Mouse (Mus musculus) kidney, embryonic 16.5 days (tissue): ENCODE measurements around the gene Gna11. TPM values are rescaled to one million over a fixed set of nuclear protein-coding genes. Genes with fewer than 3 reads are reported as not detected.
A peak's percentile ranks its signal among the peaks of the same experiment; 100 is the strongest.

Experiments
- ATAC-seq: fragments of 200-750 bp; cut with Nextera tagmentation; 2 replicates; pipeline ENCODE4 v1.8.0; 2017; ENCODE audit warnings: moderate TSS enrichment; ENCODE audit not compliant: low FRiP score, low TSS enrichment
- H3K27ac ChIP-seq: fragments of 300-500 bp; sonication (generic); 2 replicates; pipeline ENCODE4 v1.5.1; 2014; ENCODE audit warnings: low read length
- H3K27me3 ChIP-seq: fragments of 300-500 bp; sonication (generic); 2 replicates; pipeline ENCODE4 v1.6.1; 2014; ENCODE audit warnings: low read length, control low read depth, mixed read lengths; ENCODE audit not compliant: insufficient read depth
- H3K36me3 ChIP-seq: fragments of 300-500 bp; sonication (generic); 2 replicates; pipeline ENCODE4 v1.6.1; 2014; ENCODE audit warnings: low read length, control low read depth, mixed read lengths; ENCODE audit not compliant: insufficient read depth
- H3K4me1 ChIP-seq: fragments of 300-500 bp; sonication (generic); 2 replicates; pipeline ENCODE4 v1.6.1; 2014; ENCODE audit warnings: low read length, control low read depth, mixed read lengths; ENCODE audit not compliant: insufficient read depth
- H3K4me2 ChIP-seq: fragments of 300-500 bp; sonication (generic); replicated peaks from 2 replicates; pipeline ENCODE4 v1.6.1; 2014; ENCODE audit warnings: low read depth, low read length
- H3K4me3 ChIP-seq: fragments of 300-500 bp; sonication (generic); 2 replicates; pipeline ENCODE4 v1.5.1; 2014; ENCODE audit warnings: mild to moderate bottlenecking, low read length
- H3K9ac ChIP-seq: fragments of 300-500 bp; sonication (generic); replicated peaks from 2 replicates; pipeline ENCODE4 v1.6.1; 2014; ENCODE audit warnings: low read length
- H3K9me3 ChIP-seq: fragments of 300-500 bp; sonication (generic); 2 replicates; pipeline ENCODE4 v1.6.1; 2016; ENCODE audit warnings: low read length, control low read depth
- WGBS: fragments of 180-500 bp; shearing (Covaris S2); extraction: QIAGEN DNeasy Blood & Tissue Kit; methylation state at CpG from one replicate; pipeline ENCODE4 v1.1.7; 2014; 5-methylcytosine and 5-hydroxymethylcytosine counted together
- polyA plus RNA-seq: library from polyadenylated mRNA; unstranded; fragments of >200 nt; fragmentation: Nextera tagmentation; extraction: Ambion mirVana; gene quantifications from 2 replicates; pipeline ENCODE4 v1.2.1, GENCODE M21; 2015

Gna11 gene
- polyA plus RNA-seq = 92.3 and 92.7 TPM in 2 replicates

DNA sequence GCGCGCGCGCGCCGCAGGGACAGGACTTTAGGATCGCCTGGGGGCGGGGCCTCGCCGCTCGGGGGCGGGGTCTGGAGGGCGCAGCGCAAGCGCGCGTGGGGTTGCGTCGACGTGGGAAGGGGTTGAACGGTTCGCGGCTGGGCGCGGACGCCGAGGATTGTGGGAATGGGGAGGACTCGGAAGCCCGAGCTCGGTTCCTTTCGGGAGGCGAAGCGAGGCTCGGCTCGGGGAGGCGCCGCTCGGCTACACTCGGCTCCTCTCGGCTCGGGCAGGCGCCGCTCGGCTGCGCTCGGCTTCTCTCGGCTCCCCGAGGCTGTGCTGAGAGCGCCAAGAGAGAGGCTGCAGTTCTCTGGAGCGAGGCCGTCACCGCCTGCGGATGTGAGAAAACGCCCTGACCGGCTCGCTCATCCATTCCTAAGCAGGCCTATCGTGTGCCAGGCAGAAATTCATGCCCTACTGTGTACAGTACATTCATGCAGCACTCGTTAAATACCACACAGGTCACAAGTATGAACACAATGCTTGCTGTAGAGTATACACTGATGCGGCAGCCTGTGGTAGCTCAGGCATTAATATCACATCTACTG lies at the start of gene Gna11:
Gene Gna11 (minus strand): TSS at position 30 of the 587 bp plus-strand sequence.
- peak; percentile 96 for ATAC-seq
- H3K36me3 ChIP-seq = no peaks in the 10 kb centered on the region
- H3K4me2 ChIP-seq = peak within 1 kb of the TSS; percentile 87
- no peaks in the 10 kb centered on the region for H3K27me3 ChIP-seq
- H3K4me1 ChIP-seq = peaks cover 32% of the 10 kb centered on the region
- H3K9ac ChIP-seq = peak within 1 kb of the TSS; percentile 92
- peak within 1 kb of the TSS; percentile 70 for H3K4me3 ChIP-seq
- H3K9me3 ChIP-seq = no peaks in the 10 kb centered on the region
- H3K27ac ChIP-seq = peak within 1 kb of the TSS; percentile 92
- under 1% methylated on average over 53 of the region's 59 CpGs for WGBS

DNA sequence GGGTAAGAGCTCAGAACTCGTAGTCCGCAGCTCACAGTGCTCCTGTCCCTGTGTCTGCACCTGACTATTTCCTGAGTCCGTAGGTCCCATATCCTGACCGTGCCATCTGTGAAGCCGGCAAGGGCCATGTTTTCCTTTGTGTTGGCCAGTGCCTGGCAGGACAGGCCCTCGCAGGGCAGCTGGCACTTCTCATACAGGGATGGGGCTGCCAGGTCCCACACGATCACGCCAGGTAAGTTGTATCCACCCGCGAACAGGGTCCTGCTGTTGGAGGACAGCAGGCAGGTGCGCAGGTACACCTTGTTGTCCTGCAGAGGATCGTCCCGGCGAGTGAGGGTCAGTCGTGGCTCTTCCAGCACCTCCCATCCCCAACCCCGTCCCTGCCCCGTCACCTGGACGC lies 48.9 kb upstream of the Gna11 start:
- H3K9ac ChIP-seq = no peak overlapping the region
- WGBS = 75% methylated on average over 18 of the region's 18 CpGs
- ATAC-seq = no peak

DNA sequence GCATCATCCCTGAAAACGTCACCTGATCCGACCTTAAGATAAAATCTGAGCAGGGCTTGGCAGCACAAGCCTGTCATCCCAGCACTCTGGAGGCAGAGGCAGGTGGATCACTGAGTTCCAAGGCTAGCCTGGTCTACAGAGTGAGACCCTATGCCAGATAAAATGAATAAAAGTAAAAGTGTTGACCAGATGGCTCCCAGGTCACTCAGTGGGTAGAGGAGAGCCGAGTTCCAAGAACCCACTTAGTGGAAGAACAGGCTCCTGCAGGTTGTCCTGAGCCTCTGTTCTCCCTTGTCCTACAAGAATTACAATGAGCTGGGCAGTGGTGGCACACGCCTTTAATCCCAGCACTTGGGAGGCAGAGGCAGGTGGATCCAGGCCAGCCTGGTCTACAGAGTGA lies 48.2 kb upstream of the Gna11 start:
- peaks cover 6% of the 10 kb centered on the region; the same call in 1 of the 2 replicates for H3K36me3 ChIP-seq
- no peak for ATAC-seq
- no peak overlapping the region for H3K27ac ChIP-seq
- peaks cover 6% of the 10 kb centered on the region; the same call in 1 of the 2 replicates for H3K27me3 ChIP-seq
- H3K4me1 ChIP-seq = peaks cover 33% of the 10 kb centered on the region
- WGBS = 68% methylated on average over 4 of the region's 4 CpGs
- H3K9me3 ChIP-seq = no peaks in the 10 kb centered on the region
- H3K4me2 ChIP-seq = no peak overlapping the region
- no peak overlapping the region for H3K9ac ChIP-seq
- no peak overlapping the region for H3K4me3 ChIP-seq

More for the DNA sequence above, 48.9 kb upstream of the Gna11 start:
- H3K9me3 ChIP-seq = no peaks in the 10 kb centered on the region
- H3K27me3 ChIP-seq = peaks cover 6% of the 10 kb centered on the region; the same call in 1 of the 2 replicates
- peaks cover 36% of the 10 kb centered on the region for H3K4me1 ChIP-seq
- H3K27ac ChIP-seq = no peak overlapping the region
- no peak overlapping the region for H3K4me3 ChIP-seq
- peaks cover 6% of the 10 kb centered on the region; the same call in 1 of the 2 replicates for H3K36me3 ChIP-seq
- H3K4me2 ChIP-seq = no peak overlapping the region

DNA sequence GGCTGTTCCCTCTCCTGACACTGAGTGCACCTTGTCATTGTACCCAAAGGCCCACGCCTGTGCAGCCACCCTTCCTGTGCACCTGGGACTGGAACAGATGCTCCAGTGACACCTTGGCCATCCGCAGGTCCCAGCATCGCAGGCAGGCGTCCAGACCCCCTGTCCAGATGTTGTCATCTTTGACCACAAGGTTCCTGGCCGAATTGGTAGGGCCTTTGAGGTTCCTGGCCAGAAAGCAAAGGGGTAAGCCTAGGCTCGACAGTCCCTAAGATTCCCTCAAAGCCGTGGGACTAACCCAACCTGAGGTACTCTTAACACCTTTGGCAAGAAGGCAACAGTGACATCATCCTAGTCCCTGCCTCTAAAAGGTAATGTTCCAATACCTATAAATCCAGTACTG lies 47.6 kb upstream of the Gna11 start:
- Histone ChIP-seq H3K27me3 (peaks cover 6% of the 10 kb centered on the region; the same call in 1 of the 2 replicates), H3K27ac (no peak overlapping the region), H3K4me2 (no peak overlapping the region), H3K36me3 (peaks cover 9% of the 10 kb centered on the region), H3K4me3 (no peak overlapping the region), H3K4me1 (peaks cover 28% of the 10 kb centered on the region), H3K9ac (no peak overlapping the region), H3K9me3 (no peaks in the 10 kb centered on the region)
- no peak for ATAC-seq
- WGBS = 77% methylated on average over 7 of the region's 7 CpGs

DNA sequence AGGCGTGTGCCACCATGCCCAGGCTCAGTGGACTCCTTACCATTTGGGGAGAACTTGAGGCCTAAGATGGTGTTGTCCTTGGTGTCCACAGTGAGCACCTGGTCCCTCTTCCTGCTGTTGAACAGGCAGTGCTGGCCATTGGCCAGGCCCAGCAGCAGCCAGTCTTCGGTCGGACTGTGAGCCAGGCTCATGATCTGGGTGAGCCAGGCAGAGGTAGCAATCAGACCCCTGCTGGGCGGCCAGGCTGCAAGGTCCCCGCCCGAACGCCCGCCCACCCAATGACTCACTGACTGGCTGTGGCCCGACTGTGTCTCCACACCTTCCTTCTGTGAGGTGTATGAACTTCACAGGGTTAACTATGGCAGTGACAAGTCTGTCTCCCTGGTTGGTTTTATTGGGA lies 46.9 kb upstream of the Gna11 start:
- ATAC-seq = no peak
- WGBS = 62% methylated on average over 9 of the region's 9 CpGs
- Histone ChIP-seq H3K27me3 (peaks cover 6% of the 10 kb centered on the region; the same call in 1 of the 2 replicates), H3K4me1 (peaks cover 20% of the 10 kb centered on the region), H3K27ac (no peak overlapping the region), H3K4me3 (no peak overlapping the region), H3K9ac (no peak overlapping the region), H3K36me3 (peaks cover 13% of the 10 kb centered on the region), H3K9me3 (no peaks in the 10 kb centered on the region), H3K4me2 (no peak overlapping the region)

DNA sequence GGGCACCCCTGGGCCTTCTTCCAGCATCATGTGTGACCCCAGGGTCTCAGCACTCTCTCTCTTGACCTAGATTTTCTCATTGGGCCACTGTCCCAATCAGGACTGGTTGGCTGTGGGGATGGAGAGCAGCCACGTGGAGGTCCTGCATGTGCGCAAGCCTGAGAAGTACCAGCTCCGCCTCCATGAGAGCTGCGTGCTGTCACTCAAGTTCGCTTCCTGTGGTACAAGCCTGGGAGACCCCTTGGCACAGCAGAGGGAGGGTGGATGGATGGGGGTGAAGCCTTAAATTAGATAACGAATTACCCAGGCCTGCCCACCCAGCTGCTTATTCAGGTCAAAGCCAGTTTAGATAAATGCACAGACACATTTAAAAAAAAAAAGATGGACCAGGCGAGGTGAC lies 43.7 kb upstream of the Gna11 start:
- H3K36me3 ChIP-seq = peaks cover 22% of the 10 kb centered on the region
- H3K27ac ChIP-seq = no peak overlapping the region
- no peaks in the 10 kb centered on the region for H3K9me3 ChIP-seq
- WGBS = 81% methylated on average over 7 of the region's 7 CpGs
- H3K27me3 ChIP-seq = peaks cover 7% of the 10 kb centered on the region; the same call in 1 of the 2 replicates
- H3K4me1 ChIP-seq = no peaks in the 10 kb centered on the region
- no peak for ATAC-seq
- no peak overlapping the region for H3K4me2 ChIP-seq
- no peak overlapping the region for H3K9ac ChIP-seq
- H3K4me3 ChIP-seq = no peak overlapping the region

DNA sequence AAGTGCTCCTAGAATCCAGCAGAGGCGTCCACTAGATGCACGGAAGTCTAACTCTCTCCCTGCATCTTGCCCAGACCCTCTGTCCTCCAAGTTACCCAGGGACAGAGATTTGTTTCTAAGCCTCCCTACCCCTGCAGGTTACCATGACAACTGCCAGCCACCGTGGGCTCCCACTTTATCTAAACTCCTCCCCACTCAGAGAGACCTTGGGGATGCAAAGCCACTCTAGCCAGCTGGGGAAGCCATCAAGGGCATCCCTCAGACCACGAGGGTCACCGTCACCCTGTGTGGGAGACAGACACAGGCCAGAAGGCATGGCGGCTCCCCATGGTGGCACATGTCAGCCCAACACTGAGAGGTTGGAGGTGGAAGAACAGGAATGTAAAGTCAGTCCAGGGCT lies 38.4 kb upstream of the Gna11 start:
- Histone ChIP-seq H3K9me3 (no peaks in the 10 kb centered on the region), H3K27ac (peak overlapping the region; percentile 61; the same call in 1 of the 2 replicates), H3K36me3 (peaks cover 16% of the 10 kb centered on the region), H3K4me2 (no peak overlapping the region), H3K4me3 (no peak overlapping the region), H3K27me3 (0 out of 2 replicates have a peak, but pooled peaks cover 4% of the 10 kb centered on the region), H3K4me1 (peaks cover 24% of the 10 kb centered on the region), H3K9ac (no peak overlapping the region)
- WGBS = 46% methylated on average over 6 of the region's 6 CpGs
- ATAC-seq = no peak

DNA sequence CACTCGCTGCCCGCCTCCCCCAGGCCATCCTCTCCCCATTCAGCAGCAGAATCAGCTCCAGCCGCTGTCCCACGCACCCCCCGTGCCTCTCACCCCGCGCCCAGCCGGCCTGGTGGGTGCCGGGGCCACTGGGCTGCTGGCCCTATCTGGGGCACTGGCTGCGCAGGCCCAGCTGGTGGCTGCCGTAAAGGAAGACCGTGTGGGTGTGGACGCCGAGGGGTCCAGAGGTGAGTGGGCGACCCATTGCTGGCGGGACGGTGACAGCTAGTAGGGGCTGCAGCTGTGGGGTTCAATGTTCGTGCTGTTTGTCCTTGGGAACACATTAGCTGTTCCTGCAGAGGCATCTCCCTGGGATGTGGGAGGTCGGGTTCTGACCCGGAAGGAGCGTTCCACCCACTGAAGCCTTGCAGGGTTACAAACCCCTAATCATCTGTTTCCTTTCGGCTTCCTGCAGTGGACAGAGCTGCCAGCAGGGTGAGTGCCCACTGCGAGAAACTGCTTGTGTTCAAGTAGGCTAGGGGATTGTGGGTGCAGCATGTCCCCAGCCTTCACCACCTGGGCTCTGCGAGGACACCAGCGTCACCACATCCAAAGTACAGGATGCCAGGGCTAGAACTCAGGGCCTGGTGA lies 35.6 kb upstream of the Gna11 start:
- peak overlapping the region; percentile 35 for H3K4me2 ChIP-seq
- ATAC-seq = peak; percentile 41; the same call in 1 of the 2 replicates
- WGBS = 27% methylated on average over 25 of the region's 25 CpGs

DNA sequence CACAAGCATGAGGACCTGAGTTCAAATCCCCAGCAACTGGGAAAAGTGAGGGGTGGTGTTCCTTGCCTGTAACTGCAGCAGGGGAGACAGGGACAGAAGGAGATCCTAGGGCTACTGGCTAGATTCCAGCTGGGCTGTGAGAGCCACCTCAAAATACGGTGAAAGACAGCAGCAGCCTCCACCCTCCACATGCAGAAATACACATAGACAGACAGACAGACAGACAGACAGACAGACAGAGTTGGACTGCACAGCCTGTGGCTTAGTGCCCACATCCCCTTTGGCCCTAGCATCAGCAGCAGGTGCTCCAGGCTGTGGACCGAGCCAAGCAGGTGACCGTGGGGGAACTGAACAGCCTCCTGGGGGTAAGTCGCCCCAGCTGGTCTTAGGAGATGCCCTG lies 35.0 kb upstream of the Gna11 start:
- 69% methylated on average over 4 of the region's 4 CpGs for WGBS
- Histone ChIP-seq H3K9ac (no peak overlapping the region), H3K36me3 (peaks cover 9% of the 10 kb centered on the region; the same call in 1 of the 2 replicates), H3K4me2 (peak overlapping the region; percentile 35; the same call in 1 of the 2 replicates), H3K27ac (no peak overlapping the region), H3K4me3 (no peak overlapping the region), H3K4me1 (peaks cover 45% of the 10 kb centered on the region), H3K27me3 (peaks cover 11% of the 10 kb centered on the region), H3K9me3 (no peaks in the 10 kb centered on the region)
- no peak for ATAC-seq

More for the DNA sequence above, 35.6 kb upstream of the Gna11 start:
- H3K27ac ChIP-seq = no peak overlapping the region
- no peaks in the 10 kb centered on the region for H3K9me3 ChIP-seq
- H3K27me3 ChIP-seq = peaks cover 12% of the 10 kb centered on the region
- peaks cover 13% of the 10 kb centered on the region; the same call in 1 of the 2 replicates for H3K36me3 ChIP-seq
- 0 out of 2 replicates have a peak overlapping the region, but pooled peaks have one; percentile 28 for H3K9ac ChIP-seq
- peaks cover 40% of the 10 kb centered on the region for H3K4me1 ChIP-seq
- H3K4me3 ChIP-seq = no peak overlapping the region

DNA sequence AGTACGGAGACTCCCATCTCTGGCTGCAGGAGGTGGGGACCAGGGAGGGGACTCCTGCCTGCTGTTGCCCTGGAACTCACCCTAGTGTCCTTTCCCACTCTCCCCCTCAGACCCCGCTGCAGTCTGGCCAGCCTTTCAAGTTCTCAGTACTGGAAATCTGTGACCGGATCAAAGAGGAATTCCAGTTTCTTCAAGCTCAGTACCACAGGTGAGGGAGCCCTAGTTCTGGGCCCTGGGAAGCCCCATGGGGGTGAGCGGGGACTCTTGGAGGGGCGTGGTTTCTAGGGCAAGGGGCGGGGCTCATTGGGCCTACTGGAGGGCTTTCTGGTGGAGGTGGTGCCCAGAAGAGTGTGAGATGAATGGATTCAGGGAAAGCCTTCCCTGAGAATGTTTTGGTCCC lies 30.7 kb upstream of the Gna11 start:
- 4% methylated on average over 6 of the region's 6 CpGs for WGBS
- H3K27me3 ChIP-seq = peaks cover 26% of the 10 kb centered on the region
- H3K4me3 ChIP-seq = peak overlapping the region; percentile 56
- peaks cover 65% of the 10 kb centered on the region for H3K4me1 ChIP-seq
- peak overlapping the region; percentile 71 for H3K27ac ChIP-seq
- H3K36me3 ChIP-seq = peaks cover 8% of the 10 kb centered on the region; the same call in 1 of the 2 replicates
- H3K4me2 ChIP-seq = peak overlapping the region; percentile 81
- H3K9me3 ChIP-seq = no peaks in the 10 kb centered on the region
- peak overlapping the region; percentile 79 for H3K9ac ChIP-seq
- ATAC-seq = no peak
